ENCODE assay signal across 10 mouse cellular contexts in the genomic region with DNA sequence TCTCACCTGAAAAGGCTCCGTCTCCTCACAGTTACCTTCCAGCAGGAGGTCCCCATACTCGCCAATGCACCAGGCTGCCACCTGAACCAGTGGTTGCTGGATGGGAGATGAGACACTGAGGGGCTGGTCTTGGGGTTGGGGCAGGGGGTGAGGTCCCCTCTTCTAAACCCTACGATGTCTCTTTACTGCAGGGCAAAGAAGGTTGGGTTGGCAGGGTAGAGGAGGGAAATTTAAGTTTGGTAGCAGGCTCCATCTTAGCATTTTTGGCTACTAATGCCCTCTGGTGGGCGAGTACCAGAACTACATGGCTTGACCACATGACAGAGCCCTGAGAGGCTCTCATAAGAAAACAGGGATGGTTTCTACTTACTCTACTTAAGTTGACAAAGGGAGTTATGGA. TPM values are rescaled to one million over a fixed set of nuclear protein-coding genes. Genes with fewer than 3 reads are reported as not detected.
A peak's percentile ranks its signal among the peaks of the same experiment; 100 is the strongest.
DNase-seq lines count a peak whose midpoint lies in the region; ATAC-seq and TF ChIP-seq lines count a peak whose summit lies in the region.
"Had no signal": no experiment of that assay in that cellular context is flagged by ENCODE, and none has a peak within 500 bp of the region (broad histone marks: within the 10 kb centered on the region; RNA-seq: fewer than 3 reads in every experiment).

No protein-coding gene starts in this region.

- H3K9me3 ChIP-seq in lung, embryonic 14.5 days (ENCODE audit: low read depth, low read length): no peaks in the 10 kb centered on the region
- H3K9me3 ChIP-seq: heart, embryonic 15.5 days; megakaryocyte, embryonic 14.5 days had no signal

- peak; percentile 78 for TF ChIP-seq CTCF in lung, embryonic 14.5 days (IDR thresholded peaks at IDR 0.05; ENCODE audit: low read depth)

- no peak overlapping the region for H3K4me2 ChIP-seq in lung, embryonic 14.5 days
- H3K4me2 ChIP-seq: heart, embryonic 15.5 days had no signal

- peak; percentile 70 for DNase-seq in cerebellum, adult 11 months
- DNase-seq in left cerebral cortex, postnatal 14 days (ENCODE audit: low spot score in 2 of 2): peak; percentile 74 to 84
- DNase-seq in left cerebral cortex, postnatal 10 days (ENCODE audit: extremely low spot score in 1 of 2, low spot score in 2 of 2): no peak
- DNase-seq in MN1 (ENCODE audit: low spot score): peak; percentile 75
- peak; percentile 82 for DNase-seq in embryo, embryonic 10.5 days (ENCODE audit: low spot score)
- peak; percentile 84 for DNase-seq in lung, embryonic 14.5 days
- no peak for DNase-seq in testis, postnatal 14 days (ENCODE audit: low spot score)

- H3K9ac ChIP-seq in lung, embryonic 14.5 days: no peak overlapping the region
- H3K9ac ChIP-seq: heart, embryonic 15.5 days had no signal

- 47% methylated on average over 4 of the region's 4 CpGs for WGBS in lung, embryonic 14.5 days

- peaks cover 21% of the 10 kb centered on the region; the same call in 1 of the 2 replicates for H3K36me3 ChIP-seq in lung, embryonic 14.5 days (ENCODE audit: insufficient read depth)
- H3K36me3 ChIP-seq: heart, embryonic 15.5 days had no signal

- H3K4me3 ChIP-seq in lung, embryonic 14.5 days (ENCODE audit: low read depth, low read length): no peak overlapping the region
- H3K4me3 ChIP-seq: heart, embryonic 15.5 days had no signal

- no peaks in the 10 kb centered on the region for H3K27me3 ChIP-seq in lung, embryonic 14.5 days (ENCODE audit: insufficient read depth, low read length)
- H3K27me3 ChIP-seq: megakaryocyte, embryonic 14.5 days had no signal

- intact Hi-C loops in left cerebral cortex, postnatal 14 days (cut with DNase I): loop anchor here (2.0 kb wide), 1 partner anchor 77 kb away; no protein-coding TSS in a partner anchor
- intact Hi-C loops in left cerebral cortex, postnatal 10 days (cut with DNase I): loop anchor here (5.0 kb wide), 1 partner anchor 209 kb away; a partner anchor contains a TSS

- H3K27ac ChIP-seq in lung, embryonic 14.5 days (ENCODE audit: low read depth): no peak overlapping the region
- H3K27ac ChIP-seq: heart, embryonic 15.5 days had no signal

- ATAC-seq in cerebellum, adult (ENCODE audit: insufficient number of reproducible peaks, low FRiP score, low TSS enrichment): no peak
- ATAC-seq in lung, embryonic 14.5 days (ENCODE audit: insufficient read depth): no peak

- H3K4me1 ChIP-seq in lung, embryonic 14.5 days (ENCODE audit: insufficient read depth): peaks cover 2% of the 10 kb centered on the region; the same call in 1 of the 2 replicates

RNA-seq across cellular contexts. Expression of a gene that starts 4.8 kb away (rescaled TPM):
- total RNA-seq in left cerebral cortex, postnatal 14 days (2021): 10 to 100 TPM; 10.4 to 12.3 TPM
- total RNA-seq in left cerebral cortex, postnatal 10 days (2021): 10 to 100 TPM; 14.6 to 18.0 TPM
- 14.7 and 16.3 TPM in 2 replicates for polyA plus RNA-seq in lung, embryonic 14.5 days (2014; fragmentation: Nextera tagmentation; extraction: Ambion mirVana)

RNA-seq across cellular contexts. Expression of a gene that starts 7.0 kb away (rescaled TPM):
- 10 to 100 TPM; 26.7 to 28.1 TPM for total RNA-seq in left cerebral cortex, postnatal 14 days (2021)
- 10 to 100 TPM; 31.4 to 31.5 TPM for total RNA-seq in left cerebral cortex, postnatal 10 days (2021)
- polyA plus RNA-seq in lung, embryonic 14.5 days (2014; fragmentation: Nextera tagmentation; extraction: Ambion mirVana): 19.2 and 20.1 TPM in 2 replicates

RNA-seq across cellular contexts. Expression of a gene that starts 9.5 kb away (rescaled TPM):
- 10 to 100 TPM; 37.2 to 37.9 TPM for total RNA-seq in left cerebral cortex, postnatal 14 days (2021)
- total RNA-seq in left cerebral cortex, postnatal 10 days (2021): 10 to 100 TPM; 26.6 to 27.2 TPM
- 3.4 and 3.5 TPM in 2 replicates for polyA plus RNA-seq in lung, embryonic 14.5 days (2014; fragmentation: Nextera tagmentation; extraction: Ambion mirVana)

RNA-seq across cellular contexts. Expression of a gene that starts 15.1 kb away (rescaled TPM):
- 100 to 1,000 TPM; 366 to 372 TPM for total RNA-seq in left cerebral cortex, postnatal 14 days (2021)
- 100 to 1,000 TPM; 368 to 375 TPM for total RNA-seq in left cerebral cortex, postnatal 10 days (2021)
- 0.16 and 0.37 TPM in 2 replicates for polyA plus RNA-seq in lung, embryonic 14.5 days (2014; fragmentation: Nextera tagmentation; extraction: Ambion mirVana)

Comparison
In these comparisons a context has a peak if more than half of its experiments do, and no peak if none do; other contexts are left out.
1. DNase-seq: peak in cerebellum, adult 11 months (single experiment), left cerebral cortex, postnatal 14 days (2 of 2), MN1 (single experiment), embryo, embryonic 10.5 days (single experiment) and lung, embryonic 14.5 days (single experiment); none in left cerebral cortex, postnatal 10 days (0 of 2) and testis, postnatal 14 days (single experiment).